Comparison of ENCODE assay signal across 9 mouse cellular contexts in genomic region chr2:154390180-154390964, GRCm38 (mm10). TPM values are rescaled to one million over a fixed set of nuclear protein-coding genes. Genes with fewer than 3 reads are reported as not detected.
DNase-seq lines count a peak whose midpoint lies in the region; ATAC-seq and TF ChIP-seq lines count a peak whose summit lies in the region.
"Had no signal": no experiment of that assay in that cellular context is flagged by ENCODE, and none has a peak within 500 bp of the region (broad histone marks: within the 10 kb centered on the region; RNA-seq: fewer than 3 reads in every experiment).

No protein-coding gene starts in this region.

- H3K27ac ChIP-seq in liver, embryonic 14.5 days, result no peak overlapping the region
- no peak overlapping the region for H3K27ac ChIP-seq in stomach, embryonic 15.5 days
- H3K27ac ChIP-seq: limb, embryonic 12.5 days had no signal

- H3K36me3 ChIP-seq in liver, embryonic 14.5 days (replicated peaks; ENCODE audit: control insufficient read depth, insufficient read depth, low read depth), result no peaks in the 10 kb centered on the region
- H3K36me3 ChIP-seq in stomach, embryonic 15.5 days, result no peaks in the 10 kb centered on the region
- H3K36me3 ChIP-seq: limb, embryonic 12.5 days had no signal

- DNase-seq in right cerebral cortex, adult 18-20 months, result peak; percentile 57
- DNase-seq in right cerebral cortex, postnatal 25 days, result no peak
- peak; percentile 96 for DNase-seq in heart, postnatal 4 days
- peak in 1 of 3 experiments; percentile 26 for DNase-seq in liver, embryonic 14.5 days (ENCODE audit: low read depth in 3 of 3, low spot score in 3 of 3)
- DNase-seq in embryo, embryonic 10.5 days (ENCODE audit: low spot score), result no peak
- no peak for DNase-seq in T-cell, adult 2 months (ENCODE audit: low spot score)

- H3K27me3 ChIP-seq in liver, embryonic 14.5 days (ENCODE audit: control insufficient read depth, insufficient read depth, low read length), result no peaks in the 10 kb centered on the region
- H3K27me3 ChIP-seq in stomach, embryonic 15.5 days (replicated peaks), result no peaks in the 10 kb centered on the region
- H3K27me3 ChIP-seq: limb, embryonic 12.5 days had no signal

- no peak overlapping the region for H3K4me2 ChIP-seq in liver, embryonic 14.5 days (ENCODE audit: low read depth)
- no peak overlapping the region for H3K4me2 ChIP-seq in stomach, embryonic 15.5 days
- H3K4me2 ChIP-seq: limb, embryonic 12.5 days had no signal

- 57% methylated on average over 11 of the region's 11 CpGs for WGBS in liver, embryonic 14.5 days (ENCODE audit: insufficient replicate concordance)
- 65% methylated on average over 11 of the region's 11 CpGs for WGBS in stomach, embryonic 15.5 days

- TF ChIP-seq EP300 in liver, embryonic 14.5 days (IDR thresholded peaks at IDR 0.05; ENCODE audit: low read depth), result no peak

- no peak overlapping the region for H3K9ac ChIP-seq in liver, embryonic 14.5 days (replicated peaks)
- H3K9ac ChIP-seq in stomach, embryonic 15.5 days, result no peak overlapping the region
- H3K9ac ChIP-seq: limb, embryonic 12.5 days had no signal

- no peak overlapping the region for H3K4me3 ChIP-seq in liver, embryonic 14.5 days (ENCODE audit: insufficient read depth in 1 of 2, low read depth in 2 of 2, low read length in 2 of 2)
- no peak overlapping the region for H3K4me3 ChIP-seq in stomach, embryonic 15.5 days (replicated peaks)
- H3K4me3 ChIP-seq: limb, embryonic 12.5 days had no signal

- TF ChIP-seq CTCF in liver, embryonic 14.5 days (IDR thresholded peaks at IDR 0.05; ENCODE audit: low read depth), result no peak

- 0 out of 2 replicates have a peak, but pooled peaks have one; percentile 39 for ATAC-seq in erythroblast, adult 5-6 weeks (replicated peaks; ENCODE audit: low FRiP score, poor library complexity, severe bottlenecking)
- ATAC-seq in liver, embryonic 14.5 days (ENCODE audit: insufficient read depth), result peak; percentile 72
- peak; percentile 71 for ATAC-seq in stomach, embryonic 15.5 days (ENCODE audit: insufficient read depth, low FRiP score, low read depth)

- peaks cover 0 to 6% of the 10 kb centered on the region in 2 experiments; a peak in 2 of 4 replicates for H3K4me1 ChIP-seq in liver, embryonic 14.5 days (replicated peaks; ENCODE audit: control insufficient read depth in 2 of 2, insufficient read depth in 2 of 2, low read length in 1 of 2)
- peaks cover 5% of the 10 kb centered on the region; the same call in 1 of the 2 replicates for H3K4me1 ChIP-seq in stomach, embryonic 15.5 days
- H3K4me1 ChIP-seq: limb, embryonic 12.5 days had no signal

- H3K9me3 ChIP-seq in liver, embryonic 14.5 days (ENCODE audit: control insufficient read depth, low read length), result no peaks in the 10 kb centered on the region
- H3K9me3 ChIP-seq in stomach, embryonic 15.5 days, result no peaks in the 10 kb centered on the region
- H3K9me3 ChIP-seq: limb, embryonic 12.5 days had no signal

RNA-seq across cellular contexts. Expression of gene Snta1, which starts 17.5 kb away (rescaled TPM):
- total RNA-seq in erythroblast, adult 5-6 weeks (2015; ENCODE audit: low replicate concordance), result not detected in 2 replicates
- 0.17 and 0.56 TPM in 2 replicates for total RNA-seq in erythroblast, adult 5-6 weeks (2017; ENCODE audit: low replicate concordance)
- 10 to 100 TPM; 77.0 to 77.8 TPM for total RNA-seq in heart, postnatal 4 days (2021)
- 1.5 and 1.6 TPM in 2 replicates for polyA plus RNA-seq in liver, embryonic 14.5 days (2012; rRNA removed)
- polyA plus RNA-seq in liver, embryonic 14.5 days (2014; fragmentation: Nextera tagmentation; extraction: Ambion mirVana), result 0.64 and 0.70 TPM in 2 replicates
- polyA plus RNA-seq in stomach, embryonic 15.5 days (2015; fragmentation: Nextera tagmentation; extraction: Ambion mirVana), result 7.3 and 7.5 TPM in 2 replicates

RNA-seq across cellular contexts. Expression of gene Cdk5rap1, which starts 17.6 kb away (rescaled TPM):
- 5.9 and 13.1 TPM in 2 replicates for total RNA-seq in erythroblast, adult 5-6 weeks (2015; ENCODE audit: low replicate concordance)
- 12.7 and 21.5 TPM in 2 replicates for total RNA-seq in erythroblast, adult 5-6 weeks (2017; ENCODE audit: low replicate concordance)
- total RNA-seq in heart, postnatal 4 days (2021), result 10 to 100 TPM in 1 of 2 experiments, 1 to 10 TPM in 1; 8.7 to 11.2 TPM
- polyA plus RNA-seq in liver, embryonic 14.5 days (2012; rRNA removed), result 7.5 and 10.0 TPM in 2 replicates
- 4.2 and 9.5 TPM in 2 replicates for polyA plus RNA-seq in liver, embryonic 14.5 days (2014; fragmentation: Nextera tagmentation; extraction: Ambion mirVana)
- polyA plus RNA-seq in stomach, embryonic 15.5 days (2015; fragmentation: Nextera tagmentation; extraction: Ambion mirVana), result 15.6 and 18.3 TPM in 2 replicates

RNA-seq across cellular contexts. Expression of gene Cbfa2t2, which starts 45.9 kb away (rescaled TPM):
- 5.6 and 8.5 TPM in 2 replicates for total RNA-seq in erythroblast, adult 5-6 weeks (2015; ENCODE audit: low replicate concordance)
- total RNA-seq in erythroblast, adult 5-6 weeks (2017; ENCODE audit: low replicate concordance), result 2.9 and 9.5 TPM in 2 replicates
- 10 to 100 TPM; 33.9 to 34.2 TPM for total RNA-seq in heart, postnatal 4 days (2021)
- polyA plus RNA-seq in liver, embryonic 14.5 days (2012; rRNA removed), result 3.2 and 4.1 TPM in 2 replicates
- polyA plus RNA-seq in liver, embryonic 14.5 days (2014; fragmentation: Nextera tagmentation; extraction: Ambion mirVana), result 5.3 and 5.8 TPM in 2 replicates
- 32.1 and 34.7 TPM in 2 replicates for polyA plus RNA-seq in stomach, embryonic 15.5 days (2015; fragmentation: Nextera tagmentation; extraction: Ambion mirVana)

Comparison
In these comparisons a context has a peak if more than half of its experiments do, and no peak if none do; other contexts are left out.
1. DNase-seq: peak in right cerebral cortex, adult 18-20 months (single experiment) and heart, postnatal 4 days (single experiment); none in right cerebral cortex, postnatal 25 days (single experiment), embryo, embryonic 10.5 days (single experiment) and T-cell, adult 2 months (single experiment).
2. RNA of gene Snta1, which starts 17.5 kb away (total RNA-seq): 77.0 to 77.8 TPM in heart, postnatal 4 days; 0.17 to 0.56 TPM in erythroblast, adult 5-6 weeks; every median in the first group is over 10 times any median in the second.
3. Peak in every context shown above with its lines, with median percentiles within 50 percentile points of each other: ATAC-seq.